Mouse (Mus musculus) bone marrow macrophage, adult 2 months (primary cell): ENCODE results near the gene Cbx7.

Experiments used
- CTCF ChIP-seq: IDR thresholded peaks from 2 replicates; pipeline ENCODE4 v1.5.1; 2012; ENCODE audit warnings: low read depth, mild to moderate bottlenecking, low read length, moderate library complexity
- POLR2A ChIP-seq: IDR thresholded peaks from 2 replicates; pipeline ENCODE4 v1.6.1; 2012; ENCODE audit warnings: mild to moderate bottlenecking, low read depth, low read length, borderline replicate concordance

DNA sequence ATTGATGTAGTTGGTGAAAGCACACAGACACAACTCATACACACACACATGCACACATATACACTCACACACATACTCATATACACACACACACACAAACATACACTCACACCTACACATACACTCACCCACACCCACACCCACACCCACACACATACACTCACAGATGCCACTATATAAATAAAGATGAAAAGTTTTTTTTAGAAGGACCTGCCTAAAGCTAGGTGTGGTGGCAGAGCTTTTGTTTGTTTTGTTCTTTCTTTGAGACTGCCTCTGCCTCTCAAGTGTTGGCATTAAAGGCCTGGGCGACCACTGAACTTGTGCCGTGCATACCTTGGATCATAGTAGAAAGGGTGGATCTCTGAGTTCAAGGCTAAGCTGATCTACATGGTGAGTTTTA, 69.5 kb downstream of the Cbx7 start:
- TF ChIP-seq CTCF (no peak), POLR2A (no peak)
